Mouse (Mus musculus): Measurements from ENCODE around the gene Cpeb2. TPM values are rescaled to one million over a fixed set of nuclear protein-coding genes. Genes with fewer than 3 reads are reported as not detected.

The Cpeb2 gene
- polyA plus RNA-seq (2012; rRNA removed), result 27.0 and 27.1 TPM in 2 replicates

DNA sequence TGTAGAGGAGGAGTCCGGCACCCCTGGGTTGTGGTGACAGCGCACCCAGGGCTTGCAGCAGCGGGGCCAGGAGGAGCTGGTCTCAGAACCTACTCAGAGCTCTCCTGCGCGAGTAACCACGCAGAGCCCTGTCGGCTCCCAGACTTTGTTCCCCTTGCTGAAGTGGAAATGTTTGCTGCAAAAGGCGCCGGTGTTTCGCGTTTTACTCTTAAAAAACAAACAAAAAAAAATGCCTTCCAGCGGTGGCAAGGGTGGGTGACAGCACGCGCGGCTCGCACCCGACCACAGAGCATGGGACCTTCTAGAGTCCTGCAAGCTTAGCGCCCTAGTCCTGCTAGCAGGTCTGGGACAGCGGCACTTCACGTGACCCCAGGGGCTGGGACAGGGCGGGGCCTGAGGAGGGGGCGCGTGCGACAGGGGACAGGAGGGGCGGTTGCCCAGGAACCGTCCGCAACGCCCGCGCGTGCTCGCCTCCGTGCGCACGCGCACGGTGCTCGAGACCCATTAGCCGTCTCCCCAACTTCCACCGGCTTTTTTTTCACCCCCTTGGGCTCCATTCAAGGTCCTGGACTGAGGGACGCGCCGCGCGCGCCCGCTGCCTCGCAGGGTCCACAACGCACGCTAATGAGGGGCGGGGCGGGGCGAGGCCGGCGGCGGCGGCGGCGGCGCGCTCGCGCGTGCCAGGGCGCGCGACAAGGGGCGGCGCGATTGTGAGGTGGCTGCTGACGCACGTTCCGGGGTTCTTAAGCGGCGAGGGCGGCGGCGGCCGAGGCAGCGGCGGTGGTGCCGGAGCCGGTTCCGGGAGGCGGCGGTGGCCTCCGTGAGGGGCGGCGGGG is at the start of gene Cpeb2:
Gene Cpeb2, plus strand, starts transcription at position 691 of the 836 bp plus-strand sequence.
- peak; percentile 89 to 92 for DNase-seq (ENCODE audit: extremely low spot score in 1 of 2, low spot score in 1 of 2)

DNA sequence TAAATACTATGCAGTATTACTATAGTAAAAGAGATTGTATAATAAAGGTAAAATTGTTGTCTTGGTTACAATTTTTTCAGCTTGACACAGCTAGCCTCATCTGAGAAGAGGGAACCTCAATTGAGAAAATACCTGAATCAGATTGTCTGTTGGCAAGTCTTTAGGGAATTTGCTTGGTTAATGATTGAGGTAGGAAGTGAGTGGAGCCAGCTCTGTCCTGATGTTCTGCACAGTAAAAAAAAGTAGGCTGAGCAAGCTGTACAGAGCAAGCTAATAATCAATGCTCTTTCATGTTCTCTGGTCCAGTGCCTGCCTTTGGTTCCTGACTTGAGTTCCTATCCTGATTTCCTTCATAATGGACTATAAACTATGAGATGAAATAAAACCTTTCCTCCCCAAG is 49.4 kb upstream of the Cpeb2 start:
- DNase-seq (ENCODE audit: extremely low spot score in 1 of 2, low spot score in 1 of 2), result no peak

DNA sequence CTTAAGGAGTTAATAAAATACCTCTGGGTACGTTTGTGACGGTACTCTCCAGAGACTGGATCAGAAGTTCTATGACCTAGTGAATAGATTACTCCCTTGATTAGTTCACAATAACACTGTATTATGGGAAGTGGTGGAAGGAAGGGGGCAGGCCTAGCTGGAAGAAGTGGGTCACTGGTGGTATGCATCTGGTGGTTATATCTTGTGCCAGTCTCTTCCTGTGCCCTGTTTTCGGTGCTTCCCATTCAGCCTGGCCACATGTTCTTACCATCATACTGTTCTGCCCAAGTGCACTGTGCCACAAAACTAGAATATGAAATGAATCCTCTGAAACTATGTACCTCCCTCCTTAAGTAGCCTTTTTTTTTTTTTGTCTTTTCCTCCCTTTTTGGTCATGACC is 48.1 kb upstream of the Cpeb2 start:
- DNase-seq (ENCODE audit: extremely low spot score in 1 of 2, low spot score in 1 of 2), result no peak

DNA sequence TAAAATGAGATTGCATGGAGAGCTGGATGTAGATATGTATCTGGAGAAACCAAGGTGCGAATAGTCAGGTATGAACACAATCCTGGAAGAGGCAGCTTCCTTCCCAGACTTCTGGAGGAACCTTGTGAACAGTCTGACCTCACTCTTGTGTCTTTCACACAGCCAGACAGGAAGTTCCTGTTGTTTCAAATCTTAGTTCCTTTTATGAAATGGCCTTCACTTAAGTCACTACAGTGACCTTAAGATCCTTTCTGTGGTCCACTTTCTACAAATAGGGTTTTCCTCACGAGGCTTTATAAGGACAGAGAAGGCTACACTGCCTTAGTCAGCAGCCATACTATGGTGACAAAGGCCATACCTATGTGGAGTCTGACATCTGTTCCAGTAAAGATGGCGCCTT is 47.5 kb upstream of the Cpeb2 start:
- DNase-seq (ENCODE audit: extremely low spot score in 1 of 2, low spot score in 1 of 2), result no peak

DNA sequence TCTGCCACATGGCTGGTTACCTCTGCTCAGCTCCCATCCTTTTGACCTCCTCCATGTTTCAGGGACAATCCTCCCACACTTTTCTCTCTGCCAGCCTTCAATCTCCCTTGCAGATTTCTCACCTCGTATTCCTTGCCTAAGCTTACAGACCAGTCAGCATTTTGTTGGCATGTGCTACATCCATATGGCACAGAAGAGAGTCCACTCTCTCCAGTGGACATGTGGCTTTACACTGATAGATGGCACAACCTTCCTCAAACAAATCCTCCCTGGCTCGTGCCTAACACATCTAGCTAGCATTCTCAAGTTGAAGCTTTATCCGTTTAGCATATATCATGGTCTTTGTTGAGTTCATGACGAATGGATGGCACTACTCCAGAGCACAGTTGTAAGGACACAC is 32.3 kb upstream of the Cpeb2 start:
- DNase-seq (ENCODE audit: extremely low spot score in 1 of 2, low spot score in 1 of 2), result no peak

DNA sequence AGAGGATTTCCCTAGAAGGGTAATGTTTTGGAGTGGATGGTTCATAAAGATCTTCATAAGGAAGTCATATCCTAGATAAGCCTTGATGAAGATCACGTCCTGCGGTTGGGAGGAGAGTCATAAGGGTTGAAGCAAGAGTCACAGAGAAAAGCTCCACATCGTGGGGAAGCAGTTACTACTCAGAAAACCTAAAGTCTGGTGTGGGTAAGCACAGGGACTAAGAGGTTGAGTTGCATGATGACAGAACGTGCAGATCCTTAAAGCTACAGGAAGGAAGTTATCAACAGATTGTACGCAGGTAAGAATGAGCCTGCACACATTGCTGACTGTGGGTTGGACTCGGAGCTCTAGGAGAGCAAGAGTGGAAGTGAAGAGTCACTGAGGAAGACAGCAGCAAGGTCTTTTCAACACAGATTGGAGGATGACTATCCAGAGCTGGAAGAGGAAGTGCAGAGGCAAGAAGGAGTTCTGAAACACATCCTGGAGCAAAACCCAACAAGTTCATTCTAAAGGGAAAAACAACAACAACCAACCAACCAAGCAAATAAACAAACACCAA is 26.4 kb upstream of the Cpeb2 start:
- no peak for DNase-seq (ENCODE audit: extremely low spot score in 1 of 2, low spot score in 1 of 2)

DNA sequence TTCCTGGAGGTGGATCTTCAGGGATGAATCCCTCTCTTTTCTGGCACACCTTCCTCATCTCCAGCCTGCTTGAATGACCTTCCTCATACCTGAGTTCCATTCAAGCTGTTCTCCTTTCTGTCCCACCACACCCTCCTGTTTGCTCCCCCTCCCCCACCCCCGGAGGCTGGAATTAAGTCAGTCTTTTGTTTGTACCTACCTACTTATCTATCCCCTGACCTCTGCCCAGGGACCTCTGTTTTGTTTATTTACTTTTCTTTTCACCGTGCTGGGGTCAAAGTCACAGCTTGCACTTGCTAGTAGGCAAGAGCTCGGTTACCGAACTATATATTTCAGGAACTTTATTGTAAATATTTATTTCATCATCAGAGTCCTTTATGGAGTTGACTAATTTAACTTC is 15.5 kb upstream of the Cpeb2 start:
- DNase-seq (ENCODE audit: extremely low spot score in 1 of 2, low spot score in 1 of 2), result no peak

DNA sequence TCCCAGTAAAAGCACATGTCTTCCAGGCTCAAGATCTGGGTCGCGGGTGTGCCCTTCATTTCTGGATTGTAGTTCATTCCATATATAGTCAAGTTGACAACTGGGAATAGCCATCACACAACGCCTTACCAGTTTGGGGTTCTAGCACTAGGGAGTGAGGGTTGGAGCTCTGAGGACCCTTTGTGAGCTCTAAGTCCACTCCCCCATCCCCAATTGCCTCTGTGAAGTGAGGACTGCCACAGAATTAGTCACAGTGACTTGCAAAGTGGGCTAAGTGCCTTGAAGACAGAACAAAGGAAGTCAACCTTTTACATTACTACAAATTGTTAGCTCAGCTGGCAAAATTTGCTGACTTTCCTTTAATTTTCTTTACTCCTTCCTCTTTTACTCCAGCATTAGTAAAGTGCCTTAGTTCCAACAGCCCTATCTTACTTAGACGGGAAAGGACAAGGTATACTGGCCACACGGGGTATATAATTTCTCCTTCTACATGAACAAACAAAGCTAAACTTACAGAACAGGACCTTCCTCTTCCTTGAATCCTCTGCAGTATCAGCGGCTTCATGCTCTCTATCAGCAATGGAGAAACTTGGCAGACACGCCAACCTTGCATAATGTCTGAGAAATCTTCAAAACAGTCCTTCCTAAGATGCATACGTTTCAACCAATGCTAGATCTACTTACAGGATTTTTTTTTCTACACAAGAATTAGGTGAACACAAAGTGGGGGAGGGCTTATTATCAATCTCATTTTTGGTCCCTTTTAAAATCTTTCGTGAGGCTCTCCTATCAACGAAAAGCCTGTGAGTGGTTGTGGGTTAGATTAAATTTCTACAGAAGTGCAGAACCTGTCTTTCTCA is 14.8 kb upstream of the Cpeb2 start:
- DNase-seq (ENCODE audit: extremely low spot score in 1 of 2, low spot score in 1 of 2), result no peak

DNA sequence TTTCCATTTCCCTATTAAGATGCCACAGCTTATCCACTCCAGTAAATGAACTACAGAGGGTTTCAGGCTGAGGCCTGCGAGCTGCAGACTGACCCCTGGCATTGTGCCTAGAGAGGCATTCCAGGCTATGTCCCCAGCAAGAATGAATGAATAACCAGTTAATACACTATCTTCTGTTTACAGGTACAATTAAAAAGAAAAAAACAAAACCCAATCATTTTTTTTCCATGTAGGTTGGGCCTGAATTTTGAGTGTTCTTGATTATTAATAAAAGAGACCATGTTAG is 14.2 kb upstream of the Cpeb2 start:
- DNase-seq (ENCODE audit: extremely low spot score in 1 of 2, low spot score in 1 of 2), result no peak

DNA sequence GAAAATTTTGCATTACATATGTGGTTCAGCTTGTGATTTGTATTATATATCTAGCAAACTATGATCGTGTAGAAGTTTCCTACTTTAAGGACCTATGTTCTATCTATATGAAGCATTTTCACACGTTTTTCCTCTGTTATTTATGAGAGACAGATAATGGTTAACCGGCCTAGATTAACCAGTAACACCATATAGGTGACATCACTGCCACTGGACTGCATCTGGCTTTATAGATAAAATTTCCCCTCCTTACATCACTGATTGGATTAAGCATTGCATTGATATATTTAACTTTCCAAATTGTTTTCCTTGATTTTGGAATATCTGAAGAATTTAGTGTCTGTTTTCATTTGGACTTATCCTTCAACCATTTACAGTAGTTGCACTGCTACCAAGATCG is 9.6 kb upstream of the Cpeb2 start:
- DNase-seq (ENCODE audit: extremely low spot score in 1 of 2, low spot score in 1 of 2), result no peak

DNA sequence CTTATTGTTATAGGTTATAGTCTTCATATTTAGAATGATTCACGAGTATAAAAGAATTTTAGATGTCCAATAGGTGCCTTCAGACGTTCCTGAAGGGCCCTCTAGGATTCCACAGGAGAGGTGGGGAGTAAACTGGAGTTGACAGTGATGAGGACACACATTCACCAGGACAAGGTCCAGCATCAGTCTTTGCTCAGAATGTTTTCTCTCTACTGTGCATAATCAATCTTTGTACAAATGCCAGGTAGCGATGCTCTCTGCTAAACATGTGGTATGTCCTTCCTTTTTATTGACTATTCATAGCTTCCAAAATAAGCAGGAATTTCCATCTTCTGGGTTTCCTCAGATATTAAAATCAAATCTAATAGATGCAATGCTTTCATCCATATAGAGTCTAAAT is 8.7 kb upstream of the Cpeb2 start:
- DNase-seq (ENCODE audit: extremely low spot score in 1 of 2, low spot score in 1 of 2), result no peak

DNA sequence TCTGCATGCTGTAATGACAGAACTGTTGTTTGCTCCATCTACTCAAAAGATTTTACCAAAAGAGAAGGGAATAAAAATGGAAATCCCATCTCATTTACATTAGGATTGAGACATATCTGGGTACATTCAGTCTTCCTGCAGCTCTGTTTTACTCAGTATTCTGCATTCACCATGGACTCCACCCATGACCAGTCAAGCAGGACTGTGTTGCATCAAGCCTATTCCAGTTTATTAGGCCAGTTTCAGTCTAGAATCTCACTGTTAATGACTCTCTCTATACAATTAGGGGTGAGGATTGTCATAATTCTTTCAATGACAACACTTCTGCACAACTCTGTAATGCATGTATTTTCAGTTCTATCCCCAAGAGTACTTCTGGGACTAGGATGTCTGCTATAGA is 6.8 kb upstream of the Cpeb2 start:
- DNase-seq (ENCODE audit: extremely low spot score in 1 of 2, low spot score in 1 of 2), result no peak

DNA sequence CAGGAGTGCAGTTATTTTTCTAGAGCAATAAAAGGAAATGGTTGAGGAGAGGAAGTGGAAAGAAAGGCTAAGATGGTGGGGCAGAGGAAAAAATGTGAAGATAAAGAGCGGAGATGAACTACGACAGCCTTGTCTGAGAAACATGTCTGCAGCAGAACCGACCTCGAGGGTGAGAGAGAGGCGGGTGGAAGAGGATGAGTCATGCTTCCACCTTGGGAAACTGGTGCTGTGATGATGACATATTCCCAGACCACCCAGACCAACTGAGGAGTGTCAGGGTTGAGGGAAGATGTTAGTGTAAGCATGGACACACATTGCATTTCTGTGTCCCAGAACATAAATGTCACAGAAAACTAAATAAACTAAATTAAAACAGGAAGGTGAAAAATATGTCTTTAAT is 5.4 kb upstream of the Cpeb2 start:
- DNase-seq (ENCODE audit: extremely low spot score in 1 of 2, low spot score in 1 of 2), result no peak

DNA sequence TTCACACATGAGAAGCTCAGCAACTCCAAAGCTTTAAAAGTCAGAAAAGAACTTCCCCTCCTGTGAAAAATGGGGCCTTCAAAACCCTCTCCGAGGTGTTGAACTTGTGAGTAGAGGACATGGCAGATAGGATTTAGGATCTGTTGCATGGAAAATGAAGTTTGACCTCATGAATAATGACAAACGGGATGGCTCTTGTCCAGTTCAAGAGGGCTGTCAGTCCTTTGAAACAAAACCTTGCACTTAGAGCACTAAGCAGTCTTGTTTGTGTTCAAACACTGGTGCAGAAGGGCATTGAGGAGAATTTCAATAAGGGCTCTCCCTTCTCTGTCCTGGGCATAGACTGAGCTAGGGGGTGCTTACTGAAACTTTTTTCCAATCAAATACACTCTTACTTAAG is 1.9 kb upstream of the Cpeb2 start:
- DNase-seq (ENCODE audit: extremely low spot score in 1 of 2, low spot score in 1 of 2), result no peak

DNA sequence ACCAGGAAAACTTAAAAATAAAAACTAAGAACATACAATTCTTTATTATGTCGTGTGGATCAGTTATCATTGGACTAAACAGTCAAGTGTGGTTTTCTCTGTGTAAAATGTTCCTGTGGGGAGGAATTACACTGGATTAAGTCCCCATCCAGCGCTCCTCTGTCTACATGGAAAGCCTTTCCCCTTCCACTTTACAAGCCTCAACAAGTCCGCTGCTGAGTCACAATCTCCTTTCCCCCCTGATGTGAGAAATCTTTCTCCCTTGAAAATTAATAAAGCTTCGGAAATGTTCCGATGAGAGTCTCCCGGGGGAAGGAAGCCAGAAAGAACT is 856 bp upstream of the Cpeb2 start:
- DNase-seq (ENCODE audit: extremely low spot score in 1 of 2, low spot score in 1 of 2), result no peak

DNA sequence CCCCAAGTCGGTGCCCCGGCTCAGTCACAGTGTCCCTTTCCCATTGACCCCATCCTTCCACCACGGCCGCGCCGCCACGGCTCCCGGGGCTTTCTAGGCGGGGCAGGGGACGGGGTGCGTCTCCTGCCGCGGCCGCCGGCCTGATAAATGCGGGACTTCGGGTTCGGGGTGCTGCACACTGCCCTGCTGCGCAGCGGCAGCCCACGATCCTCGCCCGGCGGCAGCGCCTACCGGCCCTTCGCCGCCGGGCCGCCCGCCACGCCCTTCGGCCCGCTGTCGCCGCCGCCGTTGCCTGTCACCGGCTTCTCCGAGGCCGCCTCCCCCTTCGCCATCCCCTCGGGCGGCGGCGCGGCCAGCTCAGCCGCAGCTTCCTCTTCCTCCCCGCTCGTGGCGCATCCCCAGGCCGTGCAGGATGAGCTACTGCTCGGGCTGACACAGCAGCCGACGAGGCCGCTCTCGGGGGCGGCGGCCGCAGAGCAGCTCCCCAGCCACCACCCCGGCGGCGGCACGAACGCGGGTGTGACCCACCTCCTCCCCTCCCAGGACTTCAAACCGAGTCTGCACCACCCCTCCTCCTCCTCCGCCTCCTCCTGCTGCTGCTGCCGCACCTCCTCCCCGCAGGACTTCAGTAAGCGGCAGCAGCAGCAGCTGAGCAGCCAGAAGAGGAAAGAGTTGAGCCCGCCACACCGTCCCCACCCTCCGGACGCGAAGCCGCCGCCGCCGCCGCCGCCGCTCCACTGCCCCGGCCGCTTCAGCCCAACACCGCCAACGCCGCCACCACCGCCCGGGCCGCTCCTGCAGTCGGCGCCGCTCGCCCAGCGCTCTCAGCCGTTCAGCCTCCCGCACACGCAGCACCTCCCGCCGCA is 579 bp downstream of the Cpeb2 start:
- peak; percentile 77 to 86 for DNase-seq (ENCODE audit: extremely low spot score in 1 of 2, low spot score in 1 of 2)

DNA sequence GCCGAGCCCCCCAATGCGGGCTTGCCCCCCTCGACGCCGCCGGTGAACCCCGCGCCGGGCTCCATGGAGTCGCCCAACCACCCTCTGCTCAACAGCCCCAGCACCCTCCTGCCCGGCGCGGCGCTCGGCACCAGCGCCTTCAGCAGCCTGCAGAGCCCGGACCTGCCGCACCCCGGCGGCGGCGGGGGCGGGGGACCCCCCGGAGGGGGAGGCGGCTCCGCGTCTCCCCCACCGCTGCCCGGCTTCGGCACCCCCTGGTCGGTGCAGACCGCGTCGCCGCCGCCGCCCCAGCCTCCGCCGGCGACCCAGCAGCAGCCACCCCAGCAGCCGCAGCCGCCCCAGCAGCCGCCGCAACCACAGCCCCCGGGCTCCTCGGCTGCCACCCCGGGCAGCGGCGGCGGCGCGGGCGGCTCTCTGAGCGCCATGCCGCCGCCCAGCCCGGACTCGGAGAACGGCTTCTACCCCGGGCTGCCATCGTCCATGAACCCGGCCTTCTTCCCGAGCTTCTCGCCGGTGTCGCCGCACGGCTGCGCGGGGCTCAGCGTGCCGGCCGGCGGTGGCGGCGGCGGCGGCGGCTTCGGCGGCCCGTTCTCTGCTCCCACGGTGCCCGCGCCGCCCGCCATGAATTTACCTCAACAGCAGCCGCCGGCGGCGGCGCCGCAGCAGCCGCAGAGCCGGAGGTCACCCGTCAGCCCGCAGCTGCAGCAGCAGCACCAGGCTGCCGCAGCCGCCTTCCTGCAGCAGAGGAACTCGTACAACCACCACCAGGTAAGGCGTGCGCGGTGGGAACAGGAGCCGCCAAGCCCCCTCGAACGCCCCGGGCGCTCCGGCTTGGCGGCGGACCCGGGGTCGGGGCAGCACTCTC is 1.6 kb downstream of the Cpeb2 start:
- DNase-seq (ENCODE audit: extremely low spot score in 1 of 2, low spot score in 1 of 2), result no peak

DNA sequence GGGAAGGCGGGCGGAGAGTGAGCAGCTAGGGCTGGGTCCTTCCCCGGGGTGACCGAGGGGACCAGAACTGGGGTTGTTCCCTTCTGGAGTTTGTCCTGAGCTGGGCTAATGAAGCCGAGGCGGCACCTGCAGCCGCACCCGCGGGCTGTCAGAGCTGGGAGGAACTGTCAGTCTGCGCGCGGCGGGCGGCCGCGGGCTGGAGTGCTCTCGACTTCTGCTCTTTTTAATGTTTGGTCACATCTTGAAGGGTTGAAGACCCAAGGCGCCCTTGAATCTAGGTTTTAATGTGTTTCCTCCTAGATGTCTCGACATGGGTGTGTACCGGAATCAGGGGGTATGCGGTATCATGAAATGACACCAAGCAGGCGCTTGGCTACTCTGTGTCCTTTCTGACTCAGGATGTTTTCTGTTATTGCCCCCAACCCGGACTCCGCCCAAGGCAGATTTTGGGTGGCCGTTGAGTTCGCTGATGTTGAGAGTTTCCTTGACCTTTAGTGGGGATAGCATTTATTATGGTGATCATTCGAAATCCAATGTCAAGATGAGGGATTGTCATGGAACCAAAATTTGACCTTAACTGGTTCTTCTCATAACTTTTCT is 2.3 kb downstream of the Cpeb2 start:
- DNase-seq (ENCODE audit: extremely low spot score in 1 of 2, low spot score in 1 of 2), result no peak

DNA sequence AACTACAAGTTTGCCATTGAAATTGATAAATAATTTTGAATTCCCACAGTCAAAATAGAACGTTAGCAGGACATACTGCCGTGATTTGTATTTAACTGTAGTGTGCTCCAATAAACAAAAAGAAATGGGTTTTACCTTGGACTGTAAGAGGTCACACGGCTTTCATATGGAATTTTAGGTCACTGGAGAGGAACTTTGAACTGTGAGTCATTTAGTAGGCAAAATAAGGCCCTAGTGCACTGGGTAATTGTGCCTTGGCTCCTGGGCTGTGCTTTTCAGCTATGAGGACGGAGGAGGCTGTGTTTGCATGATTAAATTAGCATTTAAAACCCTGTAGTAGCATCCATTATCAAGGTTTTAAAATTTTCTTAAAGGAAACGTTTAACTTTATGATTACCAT is 3.0 kb downstream of the Cpeb2 start:
- DNase-seq (ENCODE audit: extremely low spot score in 1 of 2, low spot score in 1 of 2), result no peak

DNA sequence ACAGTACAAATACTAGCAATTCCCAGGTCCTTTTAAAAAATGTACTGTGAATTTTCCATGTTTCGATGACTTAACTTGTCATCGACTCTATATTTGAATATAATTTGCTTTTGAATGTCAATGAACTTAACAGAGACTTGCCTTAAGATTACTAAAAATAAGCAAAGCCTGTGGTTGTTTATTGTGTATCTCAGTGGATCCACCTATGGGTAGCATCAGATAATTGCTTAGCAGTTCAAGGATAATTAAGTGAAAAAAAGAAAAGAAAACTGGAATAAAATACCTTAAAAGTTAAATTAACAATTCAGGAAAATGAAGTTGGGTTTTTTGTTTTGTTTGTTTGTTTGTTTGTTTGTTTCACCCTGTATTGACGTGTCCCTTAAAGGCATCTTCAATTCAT is 3.5 kb downstream of the Cpeb2 start:
- DNase-seq (ENCODE audit: extremely low spot score in 1 of 2, low spot score in 1 of 2), result no peak

Measured in frontal cortex, adult 2 months (tissue).